Mouse (Mus musculus) embryonic facial prominence, embryonic 11.5 days (tissue): ENCODE results near the gene Ecm1. TPM values are rescaled to one million over a fixed set of nuclear protein-coding genes. Genes with fewer than 3 reads are reported as not detected.

Experiments
- ATAC-seq: fragments of 200-750 bp; cut with Nextera tagmentation; replicated peaks from 2 replicates; pipeline ENCODE4 v1.8.0; 2017; ENCODE audit warnings: low read depth; ENCODE audit not compliant: insufficient number of reproducible peaks, low FRiP score, low TSS enrichment
- DNase-seq: peaks from one replicate; pipeline ENCODE4 v3.0.0-alpha.2; 2015; ENCODE audit warnings: low spot score
- H3K27ac ChIP-seq: fragments of 300-500 bp; sonication (generic); replicated peaks from 2 replicates; pipeline ENCODE4 v1.5.1; 2014; ENCODE audit warnings: mild to moderate bottlenecking, low read depth, low read length, control low read depth
- H3K27me3 ChIP-seq: fragments of 300-500 bp; sonication (generic); 2 replicates; pipeline ENCODE4 v1.6.1; 2014; ENCODE audit warnings: mild to moderate bottlenecking, low read length, moderate library complexity, mixed read lengths; ENCODE audit not compliant: control insufficient read depth, insufficient read depth
- H3K36me3 ChIP-seq: fragments of 300-500 bp; sonication (generic); replicated peaks from 2 replicates; pipeline ENCODE4 v1.6.1; 2014; ENCODE audit warnings: low read depth, mild to moderate bottlenecking, low read length, moderate library complexity, mixed read lengths; ENCODE audit not compliant: control insufficient read depth, insufficient read depth
- H3K4me1 ChIP-seq: fragments of 300-500 bp; sonication (generic); 2 replicates; pipeline ENCODE4 v1.6.1; 2014; ENCODE audit warnings: low read length, mixed read lengths; ENCODE audit not compliant: control insufficient read depth, insufficient read depth
- H3K4me2 ChIP-seq: fragments of 300-500 bp; sonication (generic); 2 replicates; pipeline ENCODE4 v1.6.1; 2014; ENCODE audit warnings: low read depth, mild to moderate bottlenecking, control low read depth, low read length, moderate library complexity
- H3K4me3 ChIP-seq: fragments of 300-500 bp; sonication (generic); 2 replicates; pipeline ENCODE4 v1.5.1; 2014; ENCODE audit warnings: low read depth, low read length, control low read depth
- H3K9ac ChIP-seq: fragments of 300-500 bp; sonication (generic); replicated peaks from 2 replicates; pipeline ENCODE4 v1.6.1; 2014; ENCODE audit warnings: mild to moderate bottlenecking, control low read depth, low read length
- H3K9me3 ChIP-seq: fragments of 300-500 bp; sonication (generic); replicated peaks from 2 replicates; pipeline ENCODE4 v1.6.1; 2016; ENCODE audit warnings: mild to moderate bottlenecking, low read length, inconsistent platforms, mixed read lengths; ENCODE audit not compliant: control insufficient read depth
- WGBS: fragments of 180-500 bp; shearing (Covaris S2); extraction: QIAGEN DNeasy Blood & Tissue Kit; methylation state at CpG from one replicate; pipeline ENCODE4 v1.1.7; 2014; 5-methylcytosine and 5-hydroxymethylcytosine counted together
- polyA plus RNA-seq: library from polyadenylated mRNA; unstranded; fragments of >200 nt; fragmentation: Nextera tagmentation; extraction: Ambion mirVana; gene quantifications from 2 replicates; pipeline ENCODE4 v1.2.1, GENCODE M21; 2014

Gene Ecm1
- polyA plus RNA-seq, 1 experiment from 2014 or later, result 5.1 TPM

- Histone ChIP-seq H3K4me2 (no peak overlapping the region), H3K27me3 (no peaks in the 10 kb centered on the region), H3K9me3 (no peaks in the 10 kb centered on the region), H3K4me3 (no peak overlapping the region), H3K9ac (no peak overlapping the region), H3K4me1 (no peaks in the 10 kb centered on the region), H3K27ac (no peak overlapping the region), H3K36me3 (no peaks in the 10 kb centered on the region)
- ATAC-seq, result no peak
- no peak for DNase-seq
- WGBS, result 73% methylated on average over 3 of the region's 3 CpGs
Measured at GRCm38 (mm10) chr3:95722386-95722785, 17.0 kb downstream of the Ecm1 start.

- Histone ChIP-seq H3K4me1 (no peaks in the 10 kb centered on the region), H3K36me3 (no peaks in the 10 kb centered on the region), H3K4me3 (no peak overlapping the region), H3K27me3 (no peaks in the 10 kb centered on the region), H3K4me2 (no peak overlapping the region), H3K9ac (no peak overlapping the region), H3K27ac (no peak overlapping the region), H3K9me3 (no peaks in the 10 kb centered on the region)
- 89% methylated on average over 2 of the region's 2 CpGs for WGBS
- ATAC-seq (no peak), DNase-seq (no peak)
Measured at GRCm38 (mm10) chr3:95718153-95718552, 21.2 kb downstream of the Ecm1 start.

GRCm38 (mm10) chr3:95716075-95716474 lies 23.3 kb downstream of the Ecm1 start:
- no peaks in the 10 kb centered on the region for H3K27me3 ChIP-seq
- 80% methylated on average over 1 of the region's 1 CpGs for WGBS
- no peaks in the 10 kb centered on the region for H3K36me3 ChIP-seq
- no peaks in the 10 kb centered on the region for H3K4me1 ChIP-seq
- H3K4me3 ChIP-seq, result no peak overlapping the region
- ATAC-seq (no peak), DNase-seq (no peak)
- H3K9ac ChIP-seq, result no peak overlapping the region
- H3K27ac ChIP-seq, result no peak overlapping the region
- no peaks in the 10 kb centered on the region for H3K9me3 ChIP-seq
- H3K4me2 ChIP-seq, result no peak overlapping the region

DNA sequence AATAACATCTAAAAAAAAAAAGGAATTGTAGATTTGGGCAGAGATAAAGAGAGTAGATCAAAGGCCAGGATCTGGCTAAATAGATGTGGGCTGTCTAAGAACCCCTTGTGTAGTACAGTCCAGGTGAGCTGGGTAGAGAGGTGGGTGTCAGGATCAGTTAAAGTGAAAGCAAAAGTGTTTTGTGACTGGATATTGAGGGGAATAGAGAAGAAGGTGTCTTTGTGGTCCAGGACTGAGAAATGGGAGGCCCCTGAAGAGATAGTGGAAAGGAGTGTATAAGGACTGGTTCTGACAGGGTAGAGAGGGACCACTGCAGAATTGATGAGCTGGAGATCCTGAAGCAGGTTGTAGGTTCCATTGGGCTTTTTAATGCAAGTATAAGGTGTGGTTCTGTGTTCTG lies 29.4 kb downstream of the Ecm1 start:
- H3K27me3 ChIP-seq, result no peaks in the 10 kb centered on the region
- ATAC-seq (no peak), DNase-seq (no peak)
- H3K4me2 ChIP-seq, result no peak overlapping the region
- H3K9ac ChIP-seq, result no peak overlapping the region
- H3K27ac ChIP-seq, result no peak overlapping the region
- H3K36me3 ChIP-seq, result no peaks in the 10 kb centered on the region
- no peak overlapping the region for H3K4me3 ChIP-seq
- no peaks in the 10 kb centered on the region for H3K9me3 ChIP-seq
- H3K4me1 ChIP-seq, result no peaks in the 10 kb centered on the region

- WGBS, result 93% methylated on average over 4 of the region's 4 CpGs
- no peaks in the 10 kb centered on the region for H3K9me3 ChIP-seq
- no peaks in the 10 kb centered on the region for H3K36me3 ChIP-seq
- H3K4me3 ChIP-seq, result no peak overlapping the region
- no peak overlapping the region for H3K9ac ChIP-seq
- DNase-seq, result no peak
- no peak for ATAC-seq
- no peaks in the 10 kb centered on the region for H3K4me1 ChIP-seq
- H3K27me3 ChIP-seq, result no peaks in the 10 kb centered on the region
- H3K27ac ChIP-seq, result no peak overlapping the region
- H3K4me2 ChIP-seq, result no peak overlapping the region
Measured at GRCm38 (mm10) chr3:95709044-95709443, 30.3 kb downstream of the Ecm1 start.

GRCm38 (mm10) chr3:95707497-95707896 lies 31.9 kb downstream of the Ecm1 start:
- H3K4me3 ChIP-seq, result no peak overlapping the region
- H3K9ac ChIP-seq, result no peak overlapping the region
- no peaks in the 10 kb centered on the region for H3K27me3 ChIP-seq
- H3K36me3 ChIP-seq, result no peaks in the 10 kb centered on the region
- H3K27ac ChIP-seq, result no peak overlapping the region
- no peak overlapping the region for H3K4me2 ChIP-seq
- DNase-seq (no peak), ATAC-seq (no peak)
- 83% methylated on average over 7 of the region's 7 CpGs for WGBS
- H3K9me3 ChIP-seq, result no peaks in the 10 kb centered on the region
- no peaks in the 10 kb centered on the region for H3K4me1 ChIP-seq

DNA sequence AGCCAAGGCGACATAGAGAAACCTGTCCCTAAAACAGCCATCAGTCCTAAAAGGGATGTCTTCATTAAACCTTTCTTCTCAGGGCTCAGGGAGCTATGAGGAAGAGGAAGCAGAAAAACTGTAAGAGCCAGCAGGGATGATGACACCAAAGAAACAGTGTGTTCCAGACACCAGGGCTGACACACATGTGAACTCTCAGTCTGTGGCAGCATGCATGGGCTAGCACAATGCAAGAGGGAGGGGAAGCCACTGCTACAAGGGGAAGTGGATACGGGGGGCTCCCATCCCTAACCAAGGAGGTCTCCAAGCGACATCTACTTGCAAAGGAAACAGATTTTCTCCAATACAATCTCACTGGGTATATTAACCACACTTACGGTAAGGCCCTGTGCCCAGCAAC lies 33.1 kb downstream of the Ecm1 start:
- 90% methylated on average over 4 of the region's 4 CpGs for WGBS
- Histone ChIP-seq H3K9me3 (no peaks in the 10 kb centered on the region), H3K36me3 (no peaks in the 10 kb centered on the region)

GRCm38 (mm10) chr3:95704612-95705011 lies 34.8 kb downstream of the Ecm1 start:
- no peaks in the 10 kb centered on the region for H3K27me3 ChIP-seq
- ATAC-seq (no peak), DNase-seq (no peak)
- no peaks in the 10 kb centered on the region for H3K36me3 ChIP-seq
- no peak overlapping the region for H3K27ac ChIP-seq
- WGBS, result 88% methylated on average over 4 of the region's 4 CpGs
- H3K4me3 ChIP-seq, result no peak overlapping the region
- peaks cover 3% of the 10 kb centered on the region; the same call in 1 of the 2 replicates for H3K4me1 ChIP-seq
- no peak overlapping the region for H3K4me2 ChIP-seq
- no peak overlapping the region for H3K9ac ChIP-seq
- H3K9me3 ChIP-seq, result no peaks in the 10 kb centered on the region

More for the DNA sequence above, 33.1 kb downstream of the Ecm1 start:
- no peak for DNase-seq
- no peak overlapping the region for H3K27ac ChIP-seq
- no peak overlapping the region for H3K9ac ChIP-seq
- no peak overlapping the region for H3K4me2 ChIP-seq
- ATAC-seq, result no peak
- H3K4me1 ChIP-seq, result no peaks in the 10 kb centered on the region; the same call in 1 of the 2 replicates
- H3K27me3 ChIP-seq, result no peaks in the 10 kb centered on the region
- no peak overlapping the region for H3K4me3 ChIP-seq
